Mouse (Mus musculus) ES-E14 (cell line): ENCODE measurements at regions not wholly inside any gene's neighbourhood (a gene's known extent, or its start where the extent isn't known, plus 50 kb on each side); places are given as distances from the start of the nearest gene placed in this dataset.
A peak's percentile ranks its signal among the peaks of the same experiment; 100 is the strongest.

Source experiments
- DNase-seq: peaks from one replicate; pipeline ENCODE4 v3.0.0-alpha.2; 2013; ENCODE audit warnings: low read depth, low spot score
- H3K27ac ChIP-seq: 2 replicates; pipeline ENCODE4 v1.5.1; 2012; ENCODE audit warnings: low read depth, mild to moderate bottlenecking, low read length, moderate library complexity, mixed read lengths; ENCODE audit not compliant: poor library complexity, insufficient read depth, severe bottlenecking
- H3K36me3 ChIP-seq: 2 replicates; pipeline ENCODE4 v1.6.1; 2012; ENCODE audit warnings: mild to moderate bottlenecking, low read length, moderate library complexity, mixed read lengths; ENCODE audit not compliant: control insufficient read depth, poor library complexity, insufficient read depth, severe bottlenecking
- H3K4me1 ChIP-seq, 2 experiments: fragments of 150-350 bp in 1 of 2; sonication (generic) in 1 of 2; 2 replicates each; pipeline ENCODE4 v1.6.1; 2012; ENCODE audit warnings: low read length in 2 of 2, mild to moderate bottlenecking in 1 of 2, mixed read lengths in 1 of 2; ENCODE audit not compliant: control insufficient read depth in 2 of 2, insufficient read depth in 2 of 2, poor library complexity in 1 of 2
- H3K4me3 ChIP-seq, 2 experiments: fragments of 150-350 bp in 1 of 2; sonication (generic) in 1 of 2; 2 replicates each; pipeline ENCODE4 v1.5.1; 2012; ENCODE audit warnings: low read length in 2 of 2, low read depth in 1 of 2, mild to moderate bottlenecking in 1 of 2, mixed read lengths in 1 of 2; ENCODE audit not compliant: insufficient read depth in 1 of 2, poor library complexity in 1 of 2, severe bottlenecking in 1 of 2
- H3K9ac ChIP-seq: 2 replicates; pipeline ENCODE4 v1.6.1; 2012; ENCODE audit warnings: low read depth, mild to moderate bottlenecking, low read length, mixed read lengths; ENCODE audit not compliant: poor library complexity, insufficient read depth, severe bottlenecking
- H3K9me3 ChIP-seq: fragments of 150-350 bp; sonication (generic); 2 replicates; pipeline ENCODE4 v1.6.1; 2012; ENCODE audit warnings: low read depth, mild to moderate bottlenecking, low read length; ENCODE audit not compliant: control insufficient read depth, insufficient read depth
- CHD2 ChIP-seq: IDR thresholded peaks from 2 replicates; pipeline ENCODE4 v1.6.1; 2014; ENCODE audit warnings: mild to moderate bottlenecking, low read depth, low read length, inconsistent platforms
- HCFC1 ChIP-seq: IDR thresholded peaks from 2 replicates; pipeline ENCODE4 v1.6.1; 2012; ENCODE audit warnings: low read length, inconsistent platforms, borderline replicate concordance; ENCODE audit not compliant: insufficient read depth
- MAFK ChIP-seq: IDR thresholded peaks from 2 replicates; pipeline ENCODE4 v1.6.1; 2014; ENCODE audit warnings: mild to moderate bottlenecking, low read depth, low read length, inconsistent platforms; ENCODE audit not compliant: insufficient read depth
- ZC3H11A ChIP-seq: IDR thresholded peaks from 2 replicates; pipeline ENCODE4 v1.6.1; 2012; ENCODE audit warnings: low read depth, mild to moderate bottlenecking, inconsistent platforms, low read length, borderline replicate concordance
- ZNF384 ChIP-seq: IDR thresholded peaks from 2 replicates; pipeline ENCODE4 v1.6.1; 2012; ENCODE audit warnings: low read depth, low read length, inconsistent platforms
- in situ Hi-C, 2 experiments: fragments of 600-800 bp; cut with MboI; formaldehyde crosslinking; loops; one replicate each; pipeline ENCODE4 v1.15.1; 2025; ENCODE audit warnings: low sequenced_read_pairs in 2 of 2, inconsistent platforms in 1 of 2; ENCODE audit not compliant: unreplicated experiment in 2 of 2

GRCm38 (mm10) chr17:58587946-58588345 is 403.2 kb downstream of the Pdzph1 start:
- in situ Hi-C loops = loop anchor here in 1 of 2 experiments (25.0 kb wide), 1 partner anchor 324 kb away; no protein-coding TSS in a partner anchor
- no peak overlapping the region for H3K9ac ChIP-seq
- H3K27ac ChIP-seq = no peak overlapping the region
- peak; percentile 7 for DNase-seq
- no peaks in the 10 kb centered on the region for H3K9me3 ChIP-seq
- H3K4me1 ChIP-seq = no peaks in the 10 kb centered on the region
- H3K4me3 ChIP-seq = no peak overlapping the region
- TF ChIP-seq MAFK (no peak), ZC3H11A (no peak), ZNF384 (no peak), CHD2 (no peak), HCFC1 (no peak)
- H3K36me3 ChIP-seq = no peaks in the 10 kb centered on the region

GRCm38 (mm10) chr17:58572885-58573284 is 418.3 kb downstream of the Pdzph1 start:
- no peak for DNase-seq
- in situ Hi-C loops = no loop called here

More at GRCm38 (mm10) chr17:58572885-58573284, 418.3 kb downstream of the Pdzph1 start:
- no peaks in the 10 kb centered on the region for H3K4me1 ChIP-seq
- TF ChIP-seq MAFK (peak; percentile 78), HCFC1 (no peak)
- H3K9me3 ChIP-seq = no peaks in the 10 kb centered on the region
- no peaks in the 10 kb centered on the region for H3K36me3 ChIP-seq
- H3K27ac ChIP-seq = no peak overlapping the region
- no peak overlapping the region for H3K4me3 ChIP-seq
- no peak overlapping the region for H3K9ac ChIP-seq
